Mouse (Mus musculus): Measurements from ENCODE around the gene Nrbp1. TPM values are rescaled to one million over a fixed set of nuclear protein-coding genes. Genes with fewer than 3 reads are reported as not detected.

The Nrbp1 gene
- total and polyA plus RNA-seq, 3 experiments = 34.5 to 41.5 (median 36.6) TPM

DNA sequence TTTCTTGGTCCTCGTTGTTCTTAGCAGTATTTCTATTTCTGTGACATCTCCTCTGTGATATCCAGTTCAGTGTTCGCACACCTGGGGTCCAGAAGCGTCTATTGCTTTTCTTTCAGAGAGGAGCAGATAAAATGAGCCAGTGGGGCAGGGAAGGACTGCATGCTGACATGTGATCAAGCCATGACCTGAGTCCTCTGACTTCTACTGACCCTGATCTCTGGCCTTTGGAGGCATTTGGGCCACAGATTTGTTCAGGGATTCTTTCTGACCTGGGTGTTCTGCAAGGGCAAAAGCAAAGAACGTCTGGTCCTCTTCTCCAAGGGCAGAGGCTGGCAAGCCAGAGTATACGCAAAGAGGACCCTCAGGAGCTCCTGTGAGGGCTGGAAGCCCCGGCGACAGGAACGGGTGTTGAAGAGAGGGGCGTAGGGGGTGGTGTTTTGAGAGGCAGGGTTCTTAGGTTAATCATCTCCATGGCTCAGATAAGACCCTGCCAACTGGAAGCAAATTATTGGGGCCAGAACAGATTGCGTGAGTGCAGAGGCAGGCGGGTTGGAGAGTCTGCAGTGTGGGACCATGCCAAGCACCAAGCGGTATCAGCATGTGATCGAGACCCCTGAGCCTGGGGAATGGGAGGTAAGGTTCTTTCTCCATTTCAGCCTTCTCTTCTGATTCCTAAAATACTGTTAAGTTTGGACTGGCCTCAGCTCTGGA is 56.5 kb downstream of the Nrbp1 start, which contains the start of gene Gckr:
Gckr (plus strand) TSS at position 397 of the 711 bp plus-strand sequence.
- Histone ChIP-seq H3K27me3 (replicated peaks) (peaks cover 78% of the 10 kb centered on the region), H3K36me3 (replicated peaks in 1 of 2; ENCODE audit: control insufficient read depth in 1 of 2, insufficient read depth in 1 of 2, low read length in 1 of 2) (no peaks in the 10 kb centered on the region), H3K4me1 (ENCODE audit: control insufficient read depth in 1 of 2, insufficient read depth in 2 of 2) (peaks cover 2 to 3% of the 10 kb centered on the region in 2 experiments; a peak in 3 of 4 replicates), H3K4me2 (ENCODE audit: insufficient read depth, low read depth, poor library complexity, severe bottlenecking) (no peak within 1 kb of the TSS), H3K27ac (ENCODE audit: insufficient read depth, low read depth) (no peak within 1 kb of the TSS), H3K9me3 (replicated peaks; ENCODE audit: low read length) (no peaks in the 10 kb centered on the region), H3K9ac (ENCODE audit: insufficient read depth, low read depth) (no peak within 1 kb of the TSS), H3K79me2 (replicated peaks; ENCODE audit: control insufficient read depth, extremely low read depth, insufficient read depth, poor library complexity, severe bottlenecking) (no peaks in the 10 kb centered on the region), H3K4me3 (replicated peaks in 1 of 3; ENCODE audit: low read depth in 2 of 3, low read length in 2 of 3, poor library complexity in 1 of 3) (no peak within 1 kb of the TSS)
- in situ Hi-C loops (cut with MboI; ENCODE audit: low pct_ligation_motif_present, low pct_unique_long_range_greater_than_20kb, low sequenced_read_pairs) = no loop called here
- no peak for DNase-seq (ENCODE audit: extremely low read depth)
- dilution Hi-C loops (cut with MboI; ENCODE audit: extremely low pct_ligation_motif_present, extremely low pct_unique_long_range_greater_than_20kb, low sequenced_read_pairs) = no loop called here
- TF ChIP-seq ZMIZ1 (IDR thresholded peaks at IDR 0.05; ENCODE audit: low read depth, low read length) (no peak), ELF1 (IDR thresholded peaks at IDR 0.05; ENCODE audit: low read depth, low read length) (no peak), RAD21 (IDR thresholded peaks at IDR 0.05; ENCODE audit: low read depth, low read length) (no peak), EP300 (IDR thresholded peaks at IDR 0.05; ENCODE audit: low read length) (no peak), JUND (conservative IDR thresholded peaks at IDR 0.05; ENCODE audit: low read depth, low read length) (no peak), HCFC1 (IDR thresholded peaks at IDR 0.05; ENCODE audit: low read depth, low read length) (no peak), ZNF384 (IDR thresholded peaks at IDR 0.05; ENCODE audit: low read depth, low read length) (no peak), USF2 (conservative IDR thresholded peaks at IDR 0.05; ENCODE audit: low read depth, low read length) (no peak), RCOR1 (conservative IDR thresholded peaks at IDR 0.05; ENCODE audit: low read depth, low read length) (no peak), MEF2A (IDR thresholded peaks at IDR 0.05; ENCODE audit: borderline replicate concordance, low read depth, low read length) (no peak), MAZ (IDR thresholded peaks at IDR 0.05; ENCODE audit: low read depth, low read length) (no peak), TBP (conservative IDR thresholded peaks at IDR 0.05; ENCODE audit: low read depth, low read length) (no peak), TCF12 (IDR thresholded peaks at IDR 0.05; ENCODE audit: low read depth, low read length) (no peak), E2F4 (IDR thresholded peaks at IDR 0.05; ENCODE audit: insufficient replicate concordance, low read depth, low read length) (no peak)

- H3K79me2 ChIP-seq (replicated peaks; ENCODE audit: control insufficient read depth, extremely low read depth, insufficient read depth, poor library complexity, severe bottlenecking) = no peaks in the 10 kb centered on the region
- dilution Hi-C loops (cut with MboI; ENCODE audit: extremely low pct_ligation_motif_present, extremely low pct_unique_long_range_greater_than_20kb, low sequenced_read_pairs) = no loop called here
- no peak overlapping the region for H3K27ac ChIP-seq (ENCODE audit: insufficient read depth, low read depth)
- peaks cover 2 to 3% of the 10 kb centered on the region in 2 experiments; a peak in 3 of 4 replicates for H3K4me1 ChIP-seq (ENCODE audit: control insufficient read depth in 1 of 2, insufficient read depth in 2 of 2)
- no peak for DNase-seq (ENCODE audit: extremely low read depth)
- no peak overlapping the region for H3K9ac ChIP-seq (ENCODE audit: insufficient read depth, low read depth)
- H3K4me2 ChIP-seq (ENCODE audit: insufficient read depth, low read depth, poor library complexity, severe bottlenecking) = no peak overlapping the region
- H3K4me3 ChIP-seq (replicated peaks in 1 of 3; ENCODE audit: low read depth in 2 of 3, low read length in 2 of 3, poor library complexity in 1 of 3) = no peak overlapping the region
- H3K36me3 ChIP-seq (replicated peaks in 1 of 2; ENCODE audit: control insufficient read depth in 1 of 2, insufficient read depth in 1 of 2, low read length in 1 of 2) = no peaks in the 10 kb centered on the region
- in situ Hi-C loops (cut with MboI; ENCODE audit: low pct_ligation_motif_present, low pct_unique_long_range_greater_than_20kb, low sequenced_read_pairs) = no loop called here
- TF ChIP-seq MAZ (IDR thresholded peaks at IDR 0.05; ENCODE audit: low read depth, low read length) = no peak
- no peak for TF ChIP-seq MAX (IDR thresholded peaks at IDR 0.05; ENCODE audit: low read length)
- no peaks in the 10 kb centered on the region for H3K9me3 ChIP-seq (replicated peaks; ENCODE audit: low read length)
- H3K27me3 ChIP-seq (replicated peaks) = peaks cover 76% of the 10 kb centered on the region
Observed at GRCm38 (mm10) chr5:31297981-31298380, 57.3 kb downstream of the Nrbp1 start.
